Mouse (Mus musculus): ENCODE results near the gene Atp1a1. TPM values are rescaled to one million over a fixed set of nuclear protein-coding genes. Genes with fewer than 3 reads are reported as not detected.

Atp1a1 gene
- 355 and 406 TPM in 2 replicates for polyA plus RNA-seq (2012)

GRCm38 (mm10) chr3:101604550-101605223, at the start of gene Atp1a1:
Gene Atp1a1, minus strand, starts transcription at chr3:101604684.

Other genes with a start within 250 kb of the Atp1a1 start
- gene Igsf3, start 227.6 kb downstream of the Atp1a1 start, polyA plus RNA-seq (2012), result 0.98 and 0.99 TPM in 2 replicates
- not detected in 2 replicates for gene Mab21l3, start 244.3 kb upstream of the Atp1a1 start, polyA plus RNA-seq (2012)